Mouse (Mus musculus): ENCODE measurements around the gene Tram2. TPM values are rescaled to one million over a fixed set of nuclear protein-coding genes. Genes with fewer than 3 reads are reported as not detected.

Tram2 gene
- polyA plus RNA-seq (2012; ENCODE audit: low replicate concordance), result 0.28 and 0.94 TPM in 2 replicates

DNA sequence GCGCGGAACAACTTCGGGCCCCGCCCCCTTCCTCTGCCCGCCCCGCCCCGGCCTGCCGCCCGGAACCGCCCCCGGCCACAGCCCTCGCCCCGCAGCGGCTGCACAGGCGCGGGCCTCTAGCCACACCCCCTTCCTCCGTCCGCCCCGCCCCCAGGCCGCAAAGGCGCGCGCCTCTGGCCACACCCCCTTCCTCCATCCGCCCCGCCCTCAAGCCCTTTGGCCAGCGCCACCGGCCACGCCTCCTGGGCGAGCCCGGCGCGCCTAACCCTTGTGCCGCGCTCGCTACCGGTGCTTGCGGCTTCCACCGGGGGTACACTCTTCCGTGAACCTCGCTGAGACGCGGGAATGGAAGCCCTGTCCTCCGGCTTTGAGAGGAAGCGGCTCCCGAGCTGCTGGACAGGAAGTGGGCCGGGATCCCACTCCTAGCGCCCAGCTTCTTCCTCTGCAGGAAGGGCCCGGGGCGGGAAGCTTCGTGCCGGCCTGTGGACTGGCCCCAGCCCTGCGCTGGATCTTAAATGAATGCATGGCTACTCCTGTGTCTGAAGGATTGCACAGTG lies at the start of gene Tram2:
Tram2 (minus strand) TSS at position 13 of the 557 bp plus-strand sequence.

DNA sequence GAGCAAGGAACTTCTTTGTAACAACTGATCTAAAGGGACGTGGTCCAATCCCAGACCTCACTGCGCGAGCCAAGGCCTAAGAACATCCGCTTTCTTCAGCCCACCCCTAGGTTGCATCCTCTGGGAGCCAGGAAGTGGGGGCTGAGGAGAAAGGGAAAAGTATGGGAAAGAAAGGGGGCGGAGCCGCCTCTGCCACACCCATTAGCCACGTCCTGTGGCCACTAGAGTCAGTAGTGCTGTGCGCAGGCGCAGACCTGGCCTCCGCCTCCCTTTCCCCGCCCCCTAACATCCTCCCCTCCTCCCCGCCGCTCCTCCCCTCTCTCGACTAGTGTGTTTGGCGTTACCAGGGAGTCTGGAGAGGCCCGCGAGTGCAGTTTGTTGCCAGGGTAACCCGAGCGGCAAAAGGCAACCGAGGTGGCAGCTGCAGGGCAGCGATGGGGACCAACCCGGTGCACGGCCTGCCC lies 127.7 kb downstream of the Tram2 start, which contains the start of gene Efhc1:
Efhc1 (plus strand) TSS at position 327 of the 464 bp plus-strand sequence.

Other genes with a start within 250 kb of the Tram2 start
- gene Paqr8, start 188.6 kb downstream of the Tram2 start, polyA plus RNA-seq (2012; ENCODE audit: low replicate concordance), result 0.32 and 1.8 TPM in 2 replicates
- not detected in 2 replicates for gene Efhc1, start 127.6 kb downstream of the Tram2 start, polyA plus RNA-seq (2012; ENCODE audit: low replicate concordance)
- gene Tmem14a, start 139.3 kb upstream of the Tram2 start, polyA plus RNA-seq (2012; ENCODE audit: low replicate concordance), result 0.41 TPM in 1 of 2 replicates, not detected in the other
- 0.16 TPM in 1 of 2 replicates, not detected in the other for gene Gsta3, start 161.4 kb upstream of the Tram2 start, polyA plus RNA-seq (2012; ENCODE audit: low replicate concordance)

Measured in leukemia stem cell, adult 10-12 weeks (primary cell).